Comparison of ENCODE assay signal across 30 mouse cellular contexts in the genomic region with DNA sequence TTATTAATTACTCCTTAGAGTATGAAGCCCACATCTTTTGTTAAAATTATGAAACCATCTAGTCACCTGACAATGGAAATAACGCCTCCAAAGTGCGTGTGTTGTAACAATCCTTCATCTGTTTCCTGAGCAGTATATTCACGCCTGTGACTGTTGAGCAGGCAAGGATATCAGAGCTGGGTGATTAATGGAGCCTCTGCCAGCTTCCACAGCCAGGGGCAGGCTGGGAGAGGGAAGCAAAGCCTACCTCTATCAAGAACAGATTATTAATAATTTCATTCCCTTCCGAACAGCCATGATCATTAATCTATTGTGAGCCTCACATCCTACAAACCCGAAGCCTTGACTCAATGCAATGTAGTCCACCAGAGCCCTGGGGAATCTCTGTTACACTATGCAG.
A peak's percentile ranks its signal among the peaks of the same experiment; 100 is the strongest.
DNase-seq lines count a peak whose midpoint lies in the region; ATAC-seq and TF ChIP-seq lines count a peak whose summit lies in the region.
"Had no signal": no experiment of that assay in that cellular context is flagged by ENCODE, and none has a peak within 500 bp of the region (broad histone marks: within the 10 kb centered on the region; RNA-seq: fewer than 3 reads in every experiment).

No protein-coding gene starts in this region.

- intact Hi-C loops in gastrocnemius, adult 2 months (cut with DNase I) = no loop called here

- H3K4me2 ChIP-seq in hindbrain, embryonic 12.5 days (replicated peaks) = no peak overlapping the region
- no peak overlapping the region for H3K4me2 ChIP-seq in midbrain, postnatal 0 days (ENCODE audit: low read depth, low read length, poor library complexity, severe bottlenecking)
- no peak overlapping the region for H3K4me2 ChIP-seq in midbrain, embryonic 11.5 days
- H3K4me2 ChIP-seq in hindbrain, embryonic 15.5 days = no peak overlapping the region
- H3K4me2 ChIP-seq in neural tube, embryonic 15.5 days = no peak overlapping the region
- H3K4me2 ChIP-seq: embryonic facial prominence, embryonic 13.5 days; forebrain, embryonic 12.5 days; forebrain, embryonic 15.5 days; heart, embryonic 11.5 days; heart, embryonic 15.5 days had no signal

- H3K4me3 ChIP-seq in hindbrain, embryonic 12.5 days = no peak overlapping the region
- H3K4me3 ChIP-seq in hindbrain, embryonic 10.5 days = no peak overlapping the region
- no peak overlapping the region for H3K4me3 ChIP-seq in midbrain, postnatal 0 days (ENCODE audit: low read depth, low read length)
- no peak overlapping the region for H3K4me3 ChIP-seq in midbrain, embryonic 11.5 days (ENCODE audit: low read depth, low read length)
- H3K4me3 ChIP-seq in hindbrain, embryonic 15.5 days = no peak overlapping the region
- H3K4me3 ChIP-seq in neural tube, embryonic 15.5 days (replicated peaks) = no peak overlapping the region
- no peak overlapping the region for H3K4me3 ChIP-seq in gastrocnemius, adult 2 months
- H3K4me3 ChIP-seq: embryonic facial prominence, embryonic 10.5 days; embryonic facial prominence, embryonic 13.5 days; erythroblast, embryonic 14.5 days; forebrain, embryonic 12.5 days; forebrain, embryonic 15.5 days; heart, embryonic 15.5 days had no signal

- H3K36me3 ChIP-seq in hindbrain, embryonic 12.5 days = no peaks in the 10 kb centered on the region
- H3K36me3 ChIP-seq in hindbrain, embryonic 10.5 days = no peaks in the 10 kb centered on the region
- H3K36me3 ChIP-seq in midbrain, postnatal 0 days (ENCODE audit: insufficient read depth, low read length) = no peaks in the 10 kb centered on the region
- H3K36me3 ChIP-seq in midbrain, embryonic 11.5 days (ENCODE audit: control insufficient read depth, insufficient read depth, low read length) = no peaks in the 10 kb centered on the region
- no peaks in the 10 kb centered on the region for H3K36me3 ChIP-seq in hindbrain, embryonic 15.5 days
- no peaks in the 10 kb centered on the region for H3K36me3 ChIP-seq in neural tube, embryonic 15.5 days
- H3K36me3 ChIP-seq: embryonic facial prominence, embryonic 10.5 days; embryonic facial prominence, embryonic 13.5 days; forebrain, embryonic 12.5 days; forebrain, embryonic 15.5 days; G1E; heart, embryonic 15.5 days had no signal

- no peak for TF ChIP-seq CTCF in midbrain, postnatal 0 days (IDR thresholded peaks at IDR 0.05)
- TF ChIP-seq CTCF in gastrocnemius, adult 2 months (IDR thresholded peaks at IDR 0.05) = no peak

- WGBS in hindbrain, embryonic 12.5 days = 79% methylated on average over 5 of the region's 5 CpGs
- WGBS in hindbrain, embryonic 10.5 days = 88% methylated on average over 5 of the region's 5 CpGs
- WGBS in midbrain, postnatal 0 days = 87% methylated on average over 5 of the region's 5 CpGs
- 86% methylated on average over 5 of the region's 5 CpGs for WGBS in midbrain, embryonic 11.5 days
- 74% methylated on average over 5 of the region's 5 CpGs for WGBS in hindbrain, embryonic 15.5 days
- 73% methylated on average over 5 of the region's 5 CpGs for whole genome bisulfite sequencing in neural tube, embryonic 15.5 days

- no peak for DNase-seq in hindbrain, embryonic 10.5 days (ENCODE audit: low spot score)
- peak; percentile 9 for DNase-seq in midbrain, postnatal 0 days (ENCODE audit: low spot score)
- no peak for DNase-seq in midbrain, embryonic 11.5 days (ENCODE audit: low spot score, missing footprints)
- DNase-seq in gastrocnemius, adult 2 months = no peak
- DNase-seq: adrenal gland, postnatal 10 days; adrenal gland, postnatal 36 days; B cell, adult 2 months; cerebellum, adult 11-12 months; cerebellum, adult 8-10 months; cerebellum, postnatal 10 days; cerebellum, postnatal 36 days; embryo, embryonic 11 days; gastrocnemius, postnatal 10 days; gastrocnemius, postnatal 36 days; heart, postnatal 10 days; heart, postnatal 36 days had no signal

- no peak overlapping the region for H3K9ac ChIP-seq in hindbrain, embryonic 12.5 days
- H3K9ac ChIP-seq in midbrain, postnatal 0 days (replicated peaks; ENCODE audit: low read length, poor library complexity, severe bottlenecking) = no peak overlapping the region
- no peak overlapping the region for H3K9ac ChIP-seq in midbrain, embryonic 11.5 days (ENCODE audit: low read length)
- H3K9ac ChIP-seq in hindbrain, embryonic 15.5 days = no peak overlapping the region
- H3K9ac ChIP-seq in neural tube, embryonic 15.5 days (replicated peaks) = no peak overlapping the region
- H3K9ac ChIP-seq: embryonic facial prominence, embryonic 13.5 days; forebrain, embryonic 12.5 days; forebrain, embryonic 15.5 days; heart, embryonic 15.5 days had no signal

- no peaks in the 10 kb centered on the region for H3K9me3 ChIP-seq in hindbrain, embryonic 12.5 days (replicated peaks)
- H3K9me3 ChIP-seq in hindbrain, embryonic 10.5 days = no peaks in the 10 kb centered on the region
- H3K9me3 ChIP-seq in midbrain, postnatal 0 days (ENCODE audit: low read length) = no peaks in the 10 kb centered on the region
- H3K9me3 ChIP-seq in midbrain, embryonic 11.5 days (ENCODE audit: control insufficient read depth, low read length) = no peaks in the 10 kb centered on the region
- no peaks in the 10 kb centered on the region for H3K9me3 ChIP-seq in hindbrain, embryonic 15.5 days
- H3K9me3 ChIP-seq in neural tube, embryonic 15.5 days (replicated peaks) = no peaks in the 10 kb centered on the region
- H3K9me3 ChIP-seq: embryonic facial prominence, embryonic 10.5 days; embryonic facial prominence, embryonic 13.5 days; forebrain, embryonic 12.5 days; forebrain, embryonic 15.5 days; heart, embryonic 15.5 days had no signal

- H3K4me1 ChIP-seq in hindbrain, embryonic 12.5 days = no peaks in the 10 kb centered on the region
- 0 out of 2 replicates have a peak, but pooled peaks cover 12% of the 10 kb centered on the region for H3K4me1 ChIP-seq in hindbrain, embryonic 10.5 days (replicated peaks)
- no peaks in the 10 kb centered on the region for H3K4me1 ChIP-seq in midbrain, postnatal 0 days (ENCODE audit: insufficient read depth, low read length)
- H3K4me1 ChIP-seq in midbrain, embryonic 11.5 days (ENCODE audit: control insufficient read depth, insufficient read depth, low read length) = no peaks in the 10 kb centered on the region
- no peaks in the 10 kb centered on the region for H3K4me1 ChIP-seq in hindbrain, embryonic 15.5 days (replicated peaks)
- H3K4me1 ChIP-seq in neural tube, embryonic 15.5 days = no peaks in the 10 kb centered on the region
- H3K4me1 ChIP-seq: embryonic facial prominence, embryonic 13.5 days; forebrain, embryonic 12.5 days; forebrain, embryonic 15.5 days; heart, embryonic 15.5 days had no signal

- 0 out of 2 replicates have a peak, but pooled peaks have one; percentile 46 for ATAC-seq in hindbrain, embryonic 12.5 days (ENCODE audit: low FRiP score)
- ATAC-seq in midbrain, postnatal 0 days (ENCODE audit: low FRiP score) = no peak
- no peak for ATAC-seq in midbrain, embryonic 11.5 days (ENCODE audit: low FRiP score)
- ATAC-seq in hindbrain, embryonic 15.5 days (ENCODE audit: low FRiP score, low read depth) = peak; percentile 81
- peak; percentile 55 for ATAC-seq in neural tube, embryonic 15.5 days (ENCODE audit: low FRiP score)
- ATAC-seq: forebrain, embryonic 15.5 days; intestine, postnatal 0 days; Patski had no signal

- H3K27me3 ChIP-seq in hindbrain, embryonic 12.5 days = no peaks in the 10 kb centered on the region
- H3K27me3 ChIP-seq in hindbrain, embryonic 10.5 days (ENCODE audit: insufficient read depth, poor library complexity, severe bottlenecking) = no peaks in the 10 kb centered on the region
- H3K27me3 ChIP-seq in midbrain, postnatal 0 days (ENCODE audit: insufficient read depth, low read length) = no peaks in the 10 kb centered on the region
- H3K27me3 ChIP-seq in midbrain, embryonic 11.5 days (ENCODE audit: control insufficient read depth, insufficient read depth, low read length) = no peaks in the 10 kb centered on the region
- no peaks in the 10 kb centered on the region for H3K27me3 ChIP-seq in hindbrain, embryonic 15.5 days
- no peaks in the 10 kb centered on the region for H3K27me3 ChIP-seq in neural tube, embryonic 15.5 days (replicated peaks)
- H3K27me3 ChIP-seq: CH12.LX; embryonic facial prominence, embryonic 13.5 days; forebrain, embryonic 12.5 days; forebrain, embryonic 15.5 days; heart, embryonic 15.5 days; Patski had no signal

- no peak overlapping the region for H3K27ac ChIP-seq in hindbrain, embryonic 12.5 days
- no peak overlapping the region for H3K27ac ChIP-seq in hindbrain, embryonic 10.5 days
- H3K27ac ChIP-seq in midbrain, postnatal 0 days (ENCODE audit: low read depth, low read length) = no peak overlapping the region
- H3K27ac ChIP-seq in midbrain, embryonic 11.5 days (ENCODE audit: low read depth, low read length) = no peak overlapping the region
- no peak overlapping the region for H3K27ac ChIP-seq in hindbrain, embryonic 15.5 days (replicated peaks)
- no peak overlapping the region for H3K27ac ChIP-seq in neural tube, embryonic 15.5 days (replicated peaks)
- no peak overlapping the region for H3K27ac ChIP-seq in gastrocnemius, adult 2 months
- H3K27ac ChIP-seq: embryonic facial prominence, embryonic 10.5 days; embryonic facial prominence, embryonic 13.5 days; forebrain, embryonic 12.5 days; forebrain, embryonic 15.5 days; heart, embryonic 15.5 days had no signal

Comparison
In these comparisons a context has a peak if more than half of its experiments do, and no peak if none do; other contexts are left out.
1. ATAC-seq: peak in hindbrain, embryonic 12.5 days (single experiment), hindbrain, embryonic 15.5 days (single experiment) and neural tube, embryonic 15.5 days (single experiment); none in midbrain, postnatal 0 days (single experiment) and midbrain, embryonic 11.5 days (single experiment).